Mouse (Mus musculus) hindbrain, postnatal 0 days (tissue): ENCODE measurements around the gene Dscam. TPM values are rescaled to one million over a fixed set of nuclear protein-coding genes. Genes with fewer than 3 reads are reported as not detected.

Experiments
- ATAC-seq: fragments of 200-750 bp; cut with Nextera tagmentation; 2 replicates; pipeline ENCODE4 v1.8.0; 2017; ENCODE audit warnings: mild to moderate bottlenecking, moderate TSS enrichment, moderate library complexity
- DNase-seq: peaks from one replicate; pipeline ENCODE4 v3.0.0-alpha.2; 2015; ENCODE audit warnings: low spot score
- H3K27ac ChIP-seq: fragments of 300-500 bp; sonication (generic); 2 replicates; pipeline ENCODE4 v1.5.1; 2014; ENCODE audit warnings: mild to moderate bottlenecking
- H3K27me3 ChIP-seq: fragments of 300-500 bp; sonication (generic); 2 replicates; pipeline ENCODE4 v1.6.1; 2014; ENCODE audit warnings: low read length, mixed read lengths; ENCODE audit not compliant: insufficient read depth
- H3K36me3 ChIP-seq: fragments of 300-500 bp; sonication (generic); 2 replicates; pipeline ENCODE4 v1.6.1; 2014; ENCODE audit warnings: low read length, mixed read lengths; ENCODE audit not compliant: insufficient read depth
- H3K4me1 ChIP-seq: fragments of 300-500 bp; sonication (generic); 2 replicates; pipeline ENCODE4 v1.6.1; 2014; ENCODE audit warnings: antibody characterized with exemption, low read length, mixed read lengths; ENCODE audit not compliant: insufficient read depth
- H3K4me2 ChIP-seq: fragments of 300-500 bp; sonication (generic); 2 replicates; pipeline ENCODE4 v1.6.1; 2014; ENCODE audit warnings: low read depth, mild to moderate bottlenecking, low read length, moderate library complexity, mixed read lengths
- H3K4me3 ChIP-seq: fragments of 300-500 bp; sonication (generic); 2 replicates; pipeline ENCODE4 v1.5.1; 2014; ENCODE audit warnings: low read length
- H3K9ac ChIP-seq: fragments of 300-500 bp; sonication (generic); replicated peaks from 2 replicates; pipeline ENCODE4 v1.6.1; 2014; ENCODE audit warnings: mild to moderate bottlenecking, low read length, moderate library complexity, mixed read lengths
- H3K9me3 ChIP-seq: fragments of 300-500 bp; sonication (generic); 2 replicates; pipeline ENCODE4 v1.6.1; 2016; ENCODE audit warnings: low read length, mixed read lengths
- CTCF ChIP-seq: IDR thresholded peaks from 2 replicates; pipeline ENCODE4 v1.5.1; 2016; ENCODE audit warnings: antibody characterized with exemption, control low read depth, low read depth
- WGBS: fragments of 180-500 bp; shearing (Covaris S2); extraction: QIAGEN DNeasy Blood & Tissue Kit; methylation state at CpG from one replicate; pipeline ENCODE4 v1.1.7; 2014; 5-methylcytosine and 5-hydroxymethylcytosine counted together
- polyA plus RNA-seq: library from polyadenylated mRNA; unstranded; fragments of >200 nt; fragmentation: Nextera tagmentation; extraction: Ambion mirVana; gene quantifications from 2 replicates; pipeline ENCODE4 v1.2.1, GENCODE M21; 2015
- total RNA-seq: library from RNA; depleted of rRNA; stranded (reverse); fragments of >200 nt; gene quantifications from 2 replicates; pipeline ENCODE4 v1.2.3, GENCODE M21; 2014

Gene Dscam
- total and polyA plus RNA-seq, 2 experiments from 2014 or later = 10.3 to 47.1 TPM

DNA sequence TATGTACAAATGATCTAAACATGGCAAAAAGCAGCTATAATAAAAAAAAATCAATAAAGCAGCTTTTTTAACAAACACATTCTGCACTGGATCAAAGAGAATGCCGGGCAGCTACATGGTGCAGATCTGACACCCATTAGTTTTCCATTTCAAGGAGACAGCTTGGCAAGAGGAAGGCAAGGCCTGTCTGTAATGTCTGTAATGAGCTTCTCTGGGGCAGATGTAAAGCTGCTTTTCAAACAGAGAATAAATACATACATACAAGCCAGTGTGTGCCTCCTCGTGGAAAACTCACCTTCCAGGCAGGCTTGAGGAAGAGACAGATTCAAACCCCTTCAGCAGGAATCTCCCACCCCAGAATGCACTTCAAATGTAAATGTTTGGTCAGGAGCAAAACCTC, 167.7 kb downstream of the Dscam start:
- Histone ChIP-seq H3K36me3 (no peaks in the 10 kb centered on the region), H3K4me1 (peaks cover 11% of the 10 kb centered on the region), H3K27me3 (no peaks in the 10 kb centered on the region), H3K9me3 (no peaks in the 10 kb centered on the region), H3K4me2 (no peak overlapping the region), H3K9ac (no peak overlapping the region), H3K4me3 (no peak overlapping the region), H3K27ac (no peak overlapping the region)
- no peak for TF ChIP-seq CTCF
- DNase-seq = no peak
- ATAC-seq = no peak
- 31% methylated on average over 2 of the region's 2 CpGs for WGBS

- H3K9ac ChIP-seq = no peak overlapping the region
Measured at GRCm38 (mm10) chr16:97002189-97002588, 168.4 kb downstream of the Dscam start.

GRCm38 (mm10) chr16:96996854-96997253, 173.7 kb downstream of the Dscam start:
- H3K4me1 ChIP-seq = peaks cover 3% of the 10 kb centered on the region
- no peak overlapping the region for H3K4me2 ChIP-seq
- WGBS = 31% methylated on average over 3 of the region's 3 CpGs
- no peak for TF ChIP-seq CTCF
- no peaks in the 10 kb centered on the region for H3K9me3 ChIP-seq
- no peaks in the 10 kb centered on the region for H3K36me3 ChIP-seq
- peak overlapping the region; percentile 32; the same call in 1 of the 2 replicates for H3K27ac ChIP-seq
- DNase-seq (peak; percentile 88), ATAC-seq (peak; percentile 63; the same call in 1 of the 2 replicates)
- no peaks in the 10 kb centered on the region for H3K27me3 ChIP-seq
- H3K4me3 ChIP-seq = no peak overlapping the region
- no peak overlapping the region for H3K9ac ChIP-seq

More at GRCm38 (mm10) chr16:97002189-97002588, 168.4 kb downstream of the Dscam start:
- Histone ChIP-seq H3K4me2 (no peak overlapping the region), H3K9me3 (no peaks in the 10 kb centered on the region), H3K4me3 (no peak overlapping the region), H3K36me3 (no peaks in the 10 kb centered on the region), H3K4me1 (peaks cover 10% of the 10 kb centered on the region), H3K27ac (peak overlapping the region; percentile 65; the same call in 1 of the 2 replicates), H3K27me3 (no peaks in the 10 kb centered on the region)
- 36% methylated on average over 3 of the region's 3 CpGs for WGBS
- ATAC-seq = no peak
- TF ChIP-seq CTCF = no peak
- no peak for DNase-seq

DNA sequence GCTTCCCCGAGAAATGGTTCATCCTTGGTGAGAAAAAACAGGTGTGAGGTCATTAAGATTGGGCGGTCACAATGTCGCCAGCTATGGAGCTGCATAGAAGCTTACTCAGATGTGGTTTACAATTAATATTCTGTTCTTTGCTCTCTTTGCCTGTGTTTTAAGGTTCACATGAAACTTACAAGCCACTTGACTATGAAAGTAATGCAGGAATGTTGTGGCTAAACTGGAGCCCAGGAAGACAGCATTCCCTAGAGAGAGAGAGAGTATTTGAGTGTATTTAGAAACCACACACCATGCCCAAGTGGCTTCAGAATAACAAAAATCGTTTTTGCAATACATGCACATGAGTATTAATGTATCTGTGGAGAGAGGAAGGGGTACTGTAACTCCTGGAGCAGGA, 174.7 kb downstream of the Dscam start:
- no peak for DNase-seq
- 0 out of 2 replicates have a peak overlapping the region, but pooled peaks have one; percentile 34 for H3K27ac ChIP-seq
- no peaks in the 10 kb centered on the region for H3K27me3 ChIP-seq
- no peaks in the 10 kb centered on the region for H3K9me3 ChIP-seq
- no peak overlapping the region for H3K4me2 ChIP-seq
- no peaks in the 10 kb centered on the region for H3K4me1 ChIP-seq
- no peak for TF ChIP-seq CTCF
- H3K4me3 ChIP-seq = no peak overlapping the region
- H3K36me3 ChIP-seq = no peaks in the 10 kb centered on the region
- H3K9ac ChIP-seq = no peak overlapping the region
- WGBS = 78% methylated on average over 4 of the region's 4 CpGs
- no peak for ATAC-seq

DNA sequence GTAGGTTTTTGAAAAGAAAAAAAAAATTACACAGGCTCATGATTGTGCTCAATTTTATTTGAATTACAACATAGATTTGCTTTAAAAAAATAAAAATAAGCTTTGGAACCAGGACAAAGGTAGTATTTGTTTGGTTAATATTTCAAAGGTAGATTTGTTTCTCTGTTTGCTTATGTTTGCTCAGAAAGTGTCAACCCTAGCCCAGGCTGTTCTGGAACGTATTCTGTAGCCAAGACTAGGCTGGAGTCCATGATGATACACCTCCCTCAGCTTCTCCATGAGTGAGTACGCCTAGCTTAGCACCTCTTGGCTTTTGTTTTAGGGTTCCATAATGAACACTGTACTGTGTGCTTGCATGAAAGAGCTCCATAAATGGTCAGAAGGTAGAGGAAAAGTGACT, 183.2 kb downstream of the Dscam start:
- no peak overlapping the region for H3K4me3 ChIP-seq
- no peaks in the 10 kb centered on the region for H3K36me3 ChIP-seq
- H3K9ac ChIP-seq = no peak overlapping the region
- no peak overlapping the region for H3K27ac ChIP-seq
- H3K27me3 ChIP-seq = no peaks in the 10 kb centered on the region
- TF ChIP-seq CTCF = no peak
- no peaks in the 10 kb centered on the region for H3K9me3 ChIP-seq
- no peak overlapping the region for H3K4me2 ChIP-seq
- DNase-seq = no peak
- no peak for ATAC-seq
- 83% methylated on average over 2 of the region's 2 CpGs for WGBS
- H3K4me1 ChIP-seq = no peaks in the 10 kb centered on the region

DNA sequence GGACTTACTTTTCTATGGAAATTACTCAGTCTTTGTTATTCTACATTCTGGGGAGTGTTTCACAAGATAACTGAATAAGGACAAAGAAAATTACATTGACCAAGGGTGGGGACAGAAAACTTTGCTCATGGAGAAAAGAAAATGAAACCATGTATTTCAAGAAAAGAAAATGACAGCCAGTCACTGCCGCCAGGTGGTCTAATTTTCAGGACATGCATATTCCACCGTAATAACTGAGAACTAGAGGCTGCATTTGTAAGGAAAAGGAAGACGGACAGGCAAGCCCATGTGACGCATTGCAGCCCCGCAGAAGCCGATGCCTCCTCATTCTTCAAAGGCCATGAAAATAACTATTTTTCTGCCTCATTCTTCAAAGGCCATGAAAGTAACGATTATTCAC, 197.3 kb downstream of the Dscam start:
- Histone ChIP-seq H3K4me1 (peaks cover 11% of the 10 kb centered on the region; the same call in 1 of the 2 replicates), H3K36me3 (no peaks in the 10 kb centered on the region), H3K4me2 (no peak overlapping the region; the same call in 1 of the 2 replicates), H3K27ac (0 out of 2 replicates have a peak overlapping the region, but pooled peaks have one; percentile 16), H3K4me3 (no peak overlapping the region), H3K9ac (no peak overlapping the region), H3K9me3 (no peaks in the 10 kb centered on the region), H3K27me3 (no peaks in the 10 kb centered on the region)
- ATAC-seq (no peak), DNase-seq (peak; percentile 35)
- 37% methylated on average over 7 of the region's 7 CpGs for WGBS
- 0 out of 2 replicates have a peak, but pooled peaks have one; percentile 7 for TF ChIP-seq CTCF

- peaks cover 11% of the 10 kb centered on the region; the same call in 1 of the 2 replicates for H3K4me1 ChIP-seq
- H3K4me3 ChIP-seq = no peak overlapping the region
- ATAC-seq (no peak), DNase-seq (no peak)
- WGBS = 73% methylated on average over 4 of the region's 4 CpGs
- no peaks in the 10 kb centered on the region for H3K36me3 ChIP-seq
- H3K27me3 ChIP-seq = no peaks in the 10 kb centered on the region
- no peaks in the 10 kb centered on the region for H3K9me3 ChIP-seq
- no peak overlapping the region for H3K4me2 ChIP-seq
- no peak overlapping the region for H3K27ac ChIP-seq
- TF ChIP-seq CTCF = no peak
- no peak overlapping the region for H3K9ac ChIP-seq
Measured at GRCm38 (mm10) chr16:96971768-96972167, 198.8 kb downstream of the Dscam start.
